Mouse (Mus musculus) cortical plate, adult 2 months (tissue): Measurements from ENCODE around the gene Slc6a19. TPM values are rescaled to one million over a fixed set of nuclear protein-coding genes. Genes with fewer than 3 reads are reported as not detected.

Experiments used
- H3K27ac ChIP-seq: fragments of 200-500 bp; 2 replicates; pipeline ENCODE4 v1.5.1; 2012; ENCODE audit warnings: low read length, control low read depth, inconsistent platforms; ENCODE audit not compliant: insufficient read depth
- H3K4me1 ChIP-seq: fragments of 200-500 bp; 2 replicates; pipeline ENCODE4 v1.6.1; 2011; ENCODE audit warnings: low read length; ENCODE audit not compliant: control insufficient read depth, insufficient read depth
- H3K4me3 ChIP-seq: fragments of 200-500 bp; 2 replicates; pipeline ENCODE4 v1.5.1; 2011; ENCODE audit warnings: mild to moderate bottlenecking, low read length, control low read depth; ENCODE audit not compliant: insufficient read depth
- CTCF ChIP-seq: fragments of 200-500 bp; IDR thresholded peaks from 2 replicates; pipeline ENCODE4 v1.5.1; 2011; ENCODE audit warnings: mild to moderate bottlenecking, control low read depth, low read length; ENCODE audit not compliant: insufficient read depth; ENCODE audit errors: extremely low read depth
- POLR2A ChIP-seq: fragments of 200-500 bp; IDR thresholded peaks from 2 replicates; pipeline ENCODE4 v1.6.1; 2011; ENCODE audit warnings: mild to moderate bottlenecking, low read length, control low read depth; ENCODE audit not compliant: insufficient read depth; ENCODE audit errors: extremely low read depth
- polyA plus RNA-seq: library from polyadenylated mRNA; depleted of rRNA; stranded (reverse); fragments of >200 nt; gene quantifications from 2 replicates; pipeline ENCODE4 v1.2.3, GENCODE M21; 2012

Slc6a19 gene
- polyA plus RNA-seq, 1 experiment = 0.79 TPM

DNA sequence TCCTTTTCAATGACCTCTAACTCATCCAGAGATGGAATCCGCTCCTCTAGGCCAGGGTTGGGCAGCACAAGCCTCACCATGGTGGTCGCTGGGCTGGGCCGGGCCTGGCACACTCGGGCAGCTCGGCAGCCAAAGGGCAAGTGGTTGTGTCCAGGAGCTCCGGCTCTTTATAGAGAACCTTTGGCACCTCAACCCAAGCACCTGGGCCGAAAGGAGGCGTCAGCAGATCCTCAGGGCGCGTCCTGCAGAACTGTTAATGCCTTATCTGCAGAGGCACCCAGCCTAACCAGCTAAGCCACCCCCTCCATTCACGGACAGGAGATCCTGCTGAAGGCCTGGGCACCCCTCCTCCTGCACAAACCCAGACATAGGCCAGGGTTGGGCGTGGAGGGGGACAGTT is 4.1 kb downstream of the Slc6a19 start:
- no peaks in the 10 kb centered on the region for H3K4me1 ChIP-seq
- no peak for TF ChIP-seq CTCF
- no peak for TF ChIP-seq POLR2A
- H3K4me3 ChIP-seq = no peak overlapping the region
- H3K27ac ChIP-seq = no peak overlapping the region

DNA sequence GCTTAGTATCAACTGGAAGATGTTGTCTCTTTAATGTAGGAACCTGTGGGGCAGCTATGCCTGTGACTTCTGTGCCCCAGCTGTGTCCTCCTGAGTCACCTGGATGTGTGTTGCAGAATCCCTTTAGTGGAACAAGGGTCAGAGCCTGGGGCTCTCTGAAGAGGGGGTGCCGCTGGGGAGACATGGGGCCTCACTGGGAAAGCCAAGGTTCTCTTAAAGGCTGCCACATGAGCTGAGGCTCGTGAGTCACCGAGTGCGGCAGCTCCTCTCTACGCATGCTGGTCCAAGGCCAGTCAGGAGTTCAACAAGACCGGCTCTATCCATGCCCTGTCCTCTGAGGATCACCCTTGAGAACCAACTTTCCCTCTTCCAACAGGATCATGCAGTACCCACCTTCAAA is 5.0 kb downstream of the Slc6a19 start:
- no peak for TF ChIP-seq CTCF
- no peak for TF ChIP-seq POLR2A
- no peak overlapping the region for H3K4me3 ChIP-seq
- no peaks in the 10 kb centered on the region for H3K4me1 ChIP-seq
- no peak overlapping the region for H3K27ac ChIP-seq

DNA sequence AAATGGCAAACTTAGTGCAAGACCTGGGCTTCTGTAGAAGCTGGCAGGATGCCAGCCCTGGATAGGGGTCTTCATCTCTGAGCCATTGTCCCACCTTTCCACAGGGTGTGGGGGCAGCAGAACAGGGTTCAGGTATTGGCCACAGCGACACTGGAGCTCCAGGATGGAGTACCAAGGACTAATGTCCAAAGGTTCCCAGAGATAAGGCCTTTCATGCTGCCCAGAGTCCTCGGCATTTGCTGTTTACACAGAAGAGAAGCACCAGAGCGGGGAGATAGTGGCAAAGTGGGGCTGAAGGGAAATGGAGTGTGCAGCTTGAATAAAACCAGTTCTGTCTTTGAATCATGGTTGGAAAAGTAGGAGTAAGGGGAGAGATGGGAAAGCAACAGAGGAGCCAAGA is 8.1 kb downstream of the Slc6a19 start:
- TF ChIP-seq CTCF (no peak), POLR2A (no peak)
- Histone ChIP-seq H3K27ac (no peak overlapping the region), H3K4me3 (no peak overlapping the region), H3K4me1 (no peaks in the 10 kb centered on the region)

DNA sequence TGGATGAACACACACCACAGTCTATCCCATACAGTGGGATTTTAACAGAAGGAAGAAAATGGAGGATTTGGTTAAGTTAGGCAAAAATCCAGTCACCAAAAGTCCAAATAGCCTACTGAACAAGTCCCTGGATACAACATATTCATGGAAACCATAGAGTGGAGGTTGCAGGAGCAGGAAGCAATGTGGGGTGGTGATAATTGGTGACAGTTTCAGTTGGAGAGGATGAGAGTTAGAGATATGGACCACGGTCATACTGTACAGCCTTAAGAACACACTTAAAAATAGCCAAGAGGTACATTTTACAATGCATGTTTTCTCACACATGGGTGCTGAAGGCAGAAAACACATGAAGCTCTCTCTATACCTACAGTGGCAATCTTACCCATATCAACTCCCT is 9.7 kb downstream of the Slc6a19 start:
- TF ChIP-seq POLR2A = no peak
- TF ChIP-seq CTCF = no peak

DNA sequence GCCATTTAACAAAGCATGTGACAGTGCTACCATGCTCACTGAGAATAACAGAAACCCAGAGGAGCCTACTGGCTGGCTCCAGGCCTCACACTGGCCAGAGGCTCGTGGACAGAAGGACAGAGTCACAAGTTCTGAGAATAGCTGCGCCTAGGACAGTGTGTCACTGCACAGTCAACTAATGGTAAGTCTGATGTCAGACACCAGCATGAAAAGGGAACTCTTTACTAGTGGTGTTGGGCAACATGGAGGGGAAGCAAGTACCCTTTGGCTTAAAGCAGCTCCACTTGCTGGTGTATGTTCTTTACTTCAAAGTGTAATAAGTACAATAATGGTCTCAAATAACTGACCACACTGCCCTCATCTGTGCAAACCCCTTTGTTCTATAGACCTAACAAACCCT is 11.3 kb downstream of the Slc6a19 start:
- Histone ChIP-seq H3K4me1 (no peaks in the 10 kb centered on the region), H3K4me3 (no peak overlapping the region), H3K27ac (no peak overlapping the region)
- TF ChIP-seq POLR2A (no peak), CTCF (no peak)

More for the DNA sequence above, 9.7 kb downstream of the Slc6a19 start:
- Histone ChIP-seq H3K4me1 (no peaks in the 10 kb centered on the region), H3K27ac (no peak overlapping the region), H3K4me3 (no peak overlapping the region)

DNA sequence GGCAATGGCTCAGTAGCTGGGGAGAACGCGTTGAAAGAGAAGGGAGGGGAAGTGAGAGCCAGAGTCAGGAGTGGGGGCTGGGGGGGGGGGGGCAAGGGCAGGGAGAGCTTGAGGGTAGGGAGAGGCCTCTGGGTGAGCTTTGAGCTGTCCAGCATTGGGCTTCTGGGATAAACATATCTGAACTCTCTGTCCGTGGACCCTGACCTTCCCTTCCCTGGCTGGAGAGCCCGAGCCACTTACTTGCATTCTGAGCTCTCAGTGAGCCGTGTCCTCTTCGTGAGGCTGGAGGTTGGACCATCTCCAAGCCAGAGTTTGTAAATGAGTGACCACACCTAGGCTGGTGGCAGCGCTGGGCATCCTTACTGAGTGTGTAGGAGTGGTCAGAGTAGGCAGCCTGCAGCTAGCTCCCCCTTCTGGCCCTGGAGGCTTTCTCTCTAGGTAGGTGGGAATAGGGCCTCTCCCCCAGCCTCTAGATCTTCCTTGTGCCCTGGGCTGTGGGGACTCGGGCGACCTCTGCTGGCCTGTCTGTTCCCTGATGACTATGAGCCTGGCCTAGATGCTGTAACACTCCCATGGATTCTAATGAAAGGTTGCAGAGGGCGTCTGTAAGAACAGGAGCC is 12.3 kb downstream of the Slc6a19 start:
- TF ChIP-seq CTCF (peak; percentile 59), POLR2A (no peak)

DNA sequence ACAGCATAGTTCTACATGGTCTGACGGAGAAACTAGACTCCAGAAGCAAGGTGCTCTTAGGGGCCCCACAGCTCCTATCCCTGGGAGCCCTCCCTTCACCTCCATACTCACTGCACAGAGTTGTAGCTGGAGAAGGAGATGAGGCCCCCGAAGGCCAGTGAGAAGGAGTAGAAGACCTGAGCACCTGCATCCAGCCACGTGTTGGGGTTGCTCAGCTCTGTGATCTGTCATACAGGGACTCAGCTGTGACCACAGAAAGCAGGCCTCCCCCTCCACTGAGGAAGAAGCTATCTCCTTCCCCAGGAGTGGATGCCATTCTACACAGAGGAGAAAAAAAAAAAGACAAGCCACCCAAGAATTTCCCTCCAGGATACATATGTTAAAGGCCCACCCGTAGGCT is 15.7 kb downstream of the Slc6a19 start:
- no peak overlapping the region for H3K27ac ChIP-seq
- TF ChIP-seq POLR2A (no peak), CTCF (no peak)
- H3K4me1 ChIP-seq = no peaks in the 10 kb centered on the region
- H3K4me3 ChIP-seq = no peak overlapping the region

More for the DNA sequence above, 12.3 kb downstream of the Slc6a19 start:
- no peak overlapping the region for H3K27ac ChIP-seq
- no peaks in the 10 kb centered on the region for H3K4me1 ChIP-seq
- no peak overlapping the region for H3K4me3 ChIP-seq

- no peak for TF ChIP-seq CTCF
- TF ChIP-seq POLR2A = no peak
- Histone ChIP-seq H3K4me3 (no peak overlapping the region), H3K4me1 (no peaks in the 10 kb centered on the region; the same call in 1 of the 2 replicates), H3K27ac (no peak overlapping the region)
Observed at GRCm38 (mm10) chr13:73687601-73688000, 17.1 kb downstream of the Slc6a19 start.

DNA sequence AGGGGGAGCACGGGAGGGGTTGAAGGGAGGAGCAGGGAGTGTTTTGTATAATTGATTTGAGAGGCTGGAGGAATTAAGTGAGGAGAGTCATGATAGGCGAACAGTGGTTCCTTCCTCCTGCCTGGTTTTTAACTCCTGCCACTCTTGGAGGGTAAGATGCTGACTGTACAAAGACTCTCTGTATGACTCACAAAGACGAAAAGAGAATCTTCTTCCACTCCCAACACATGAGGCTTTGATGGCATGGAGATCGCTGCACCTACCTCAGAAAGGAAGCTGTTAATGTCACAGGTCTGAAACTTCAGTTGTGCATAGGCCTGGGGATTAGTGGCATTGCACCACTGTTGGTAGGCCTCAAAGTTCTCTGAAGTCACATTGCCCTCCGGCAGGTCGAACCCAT is 19.2 kb downstream of the Slc6a19 start:
- Histone ChIP-seq H3K27ac (no peak overlapping the region), H3K4me1 (no peaks in the 10 kb centered on the region; the same call in 1 of the 2 replicates), H3K4me3 (no peak overlapping the region)
- TF ChIP-seq POLR2A (no peak), CTCF (no peak)

DNA sequence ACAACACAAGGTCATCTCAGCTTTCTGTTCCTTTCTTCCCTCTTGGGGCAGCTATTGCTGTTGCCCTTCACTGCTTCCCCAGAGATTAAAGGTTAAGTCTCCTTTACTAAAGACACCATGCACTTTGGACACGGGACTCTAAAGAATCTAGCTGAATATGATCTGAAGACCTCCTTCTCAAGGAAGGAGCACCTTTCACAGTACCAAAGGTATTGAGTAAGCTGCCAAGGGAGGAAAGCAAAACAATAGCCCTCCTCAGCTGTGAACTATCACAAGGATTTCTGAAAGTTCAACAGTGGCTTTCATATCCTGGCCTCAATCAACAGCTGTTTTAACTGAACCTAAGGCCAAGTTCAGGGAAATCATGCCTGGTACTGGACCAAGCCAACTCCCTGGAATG is 20.3 kb downstream of the Slc6a19 start:
- Histone ChIP-seq H3K4me1 (no peaks in the 10 kb centered on the region; the same call in 1 of the 2 replicates), H3K27ac (no peak overlapping the region), H3K4me3 (no peak overlapping the region)
- no peak for TF ChIP-seq CTCF
- TF ChIP-seq POLR2A = no peak
